Mouse (Mus musculus): Measurements from ENCODE around the gene Epor.

DNA sequence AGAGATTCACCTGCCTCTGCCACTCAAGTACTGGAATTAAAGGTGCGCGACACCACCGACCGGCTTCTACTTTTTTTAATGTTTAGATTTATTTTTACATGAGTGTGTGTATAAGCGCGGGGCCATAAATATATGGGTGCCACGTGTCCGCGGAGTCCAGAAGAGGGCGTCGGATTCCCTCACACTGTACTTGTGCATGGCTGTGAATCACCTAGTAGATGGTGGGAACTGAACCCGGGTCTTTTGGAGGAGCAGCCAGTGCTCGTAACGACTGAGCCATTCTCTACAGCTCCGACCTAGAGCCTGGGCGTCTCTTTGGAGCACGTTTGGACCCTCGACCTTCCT lies 8.1 kb downstream of the Epor start:
- TF ChIP-seq CTCF (IDR thresholded peaks at IDR 0.05; ENCODE audit: low read depth, low read length) (peak; percentile 61), POLR2A (IDR thresholded peaks at IDR 0.05; ENCODE audit: borderline replicate concordance, low read depth, low read length) (no peak)

All from bone marrow macrophage, adult 2 months (primary cell).